Mouse (Mus musculus): Measurements from ENCODE around the gene Amfr.

Amfr gene

GRCm38 (mm10) chr8:94012013-94012951 is at the start of gene Amfr:
Gene Amfr, minus strand, starts transcription at chr8:94012842.
- DNase-seq = peak; percentile 83

- DNase-seq = peak; percentile 55
Observed at GRCm38 (mm10) chr8:94057157-94057854, 44.7 kb upstream of the Amfr start.

DNA sequence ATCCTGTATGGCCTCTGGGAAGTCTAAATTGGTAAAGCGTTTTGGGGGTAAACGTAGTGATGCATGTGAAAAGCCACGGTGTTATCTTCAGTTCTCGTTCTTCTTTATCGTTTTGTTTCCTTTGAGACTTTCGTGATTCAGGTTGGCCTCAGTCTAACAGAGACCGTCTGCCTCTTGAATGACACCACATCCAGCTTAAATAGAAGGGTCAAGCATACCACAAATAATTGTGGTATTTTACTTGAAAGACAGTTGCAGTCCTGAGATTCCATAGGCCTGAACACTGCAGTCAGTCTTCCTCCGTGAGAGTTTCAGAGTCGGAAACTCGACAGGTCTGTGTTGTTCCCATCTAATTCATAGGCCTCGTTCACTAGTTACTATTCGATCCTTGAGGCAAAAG is 40.1 kb upstream of the Amfr start:
- no peak for DNase-seq

GRCm38 (mm10) chr8:94047845-94048244 is 35.2 kb upstream of the Amfr start:
- no peak for DNase-seq

- DNase-seq = no peak
Observed at GRCm38 (mm10) chr8:94037806-94038205, 25.2 kb upstream of the Amfr start.

DNA sequence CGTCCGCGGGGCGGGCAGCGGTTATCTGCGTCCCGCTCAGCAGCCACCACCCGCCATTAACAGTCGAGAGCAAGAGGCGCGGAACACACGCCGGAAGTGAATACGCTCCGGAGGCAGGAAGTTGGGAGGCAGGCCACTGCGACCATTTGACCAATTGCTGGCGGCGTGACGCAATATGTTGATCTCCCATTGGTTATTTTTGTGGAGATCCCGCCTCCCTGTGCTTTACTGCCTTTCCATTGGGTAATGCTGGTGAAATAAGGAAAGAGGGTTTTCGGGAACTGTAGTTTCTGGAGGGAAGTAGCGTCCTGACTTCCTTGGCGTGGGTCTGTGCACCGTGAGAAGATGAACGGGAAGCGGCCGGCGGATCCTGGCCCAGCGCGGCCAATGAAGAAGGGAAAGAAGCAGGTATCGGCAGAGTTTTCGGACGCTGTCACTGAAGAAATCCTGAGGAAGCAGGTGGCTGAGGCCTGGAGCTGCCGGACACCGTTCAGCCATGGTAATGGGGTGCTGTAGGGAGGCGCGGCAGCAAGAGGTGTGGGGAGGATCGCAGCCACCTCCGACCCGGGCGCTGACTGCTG is 24.4 kb upstream of the Amfr start, which contains the start of the genes Nudt21 and Ogfod1:
TSS of gene Nudt21 (minus strand) at position 88 of the 581 bp plus-strand sequence.
TSS of gene Ogfod1 (plus strand) at position 255 of the 581 bp plus-strand sequence.
- DNase-seq = peak; percentile 95

- peak; percentile 85 for DNase-seq
Observed at GRCm38 (mm10) chr8:94036541-94036940, 23.9 kb upstream of the Amfr start.

- no peak for DNase-seq
Observed at GRCm38 (mm10) chr8:94035200-94035599, 22.6 kb upstream of the Amfr start.

- DNase-seq = no peak
Observed at GRCm38 (mm10) chr8:94033601-94034000, 21.0 kb upstream of the Amfr start.

GRCm38 (mm10) chr8:94029701-94030100 is 17.1 kb upstream of the Amfr start:
- DNase-seq = no peak

GRCm38 (mm10) chr8:94023916-94024315 is 11.3 kb upstream of the Amfr start:
- no peak for DNase-seq

DNA sequence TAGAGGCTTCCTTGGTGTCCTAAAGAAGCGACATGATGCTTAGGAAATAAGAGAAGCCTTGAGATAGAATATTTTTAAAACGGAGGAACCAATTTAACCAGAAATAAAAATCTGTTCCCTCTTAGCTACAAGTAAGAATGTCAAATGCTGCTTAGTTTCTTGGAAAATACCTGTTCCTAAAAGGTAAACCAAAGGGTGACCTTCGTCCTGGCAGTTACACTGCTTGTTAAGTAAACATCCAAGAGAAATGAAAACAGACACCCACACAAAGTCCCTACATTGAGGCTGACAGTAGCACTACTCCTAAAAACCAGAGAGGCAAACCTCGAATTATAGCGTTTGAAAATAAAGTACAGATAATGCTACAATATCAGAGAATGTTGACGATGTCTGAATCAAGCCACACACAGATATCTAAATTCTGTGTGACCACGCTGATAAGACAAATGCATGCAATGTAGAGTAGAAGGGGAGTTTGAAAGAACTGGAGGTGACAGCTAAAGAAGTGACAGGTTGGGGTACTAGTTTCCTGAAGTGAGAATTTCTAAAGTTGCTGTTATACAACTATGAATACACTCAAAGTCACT is 477 bp upstream of the Amfr start:
- DNase-seq = no peak

- peak; percentile 62 for DNase-seq
Observed at GRCm38 (mm10) chr8:94011076-94012012, 1.3 kb downstream of the Amfr start.

- no peak for DNase-seq
Observed at GRCm38 (mm10) chr8:94010101-94010705, 2.4 kb downstream of the Amfr start.

DNA sequence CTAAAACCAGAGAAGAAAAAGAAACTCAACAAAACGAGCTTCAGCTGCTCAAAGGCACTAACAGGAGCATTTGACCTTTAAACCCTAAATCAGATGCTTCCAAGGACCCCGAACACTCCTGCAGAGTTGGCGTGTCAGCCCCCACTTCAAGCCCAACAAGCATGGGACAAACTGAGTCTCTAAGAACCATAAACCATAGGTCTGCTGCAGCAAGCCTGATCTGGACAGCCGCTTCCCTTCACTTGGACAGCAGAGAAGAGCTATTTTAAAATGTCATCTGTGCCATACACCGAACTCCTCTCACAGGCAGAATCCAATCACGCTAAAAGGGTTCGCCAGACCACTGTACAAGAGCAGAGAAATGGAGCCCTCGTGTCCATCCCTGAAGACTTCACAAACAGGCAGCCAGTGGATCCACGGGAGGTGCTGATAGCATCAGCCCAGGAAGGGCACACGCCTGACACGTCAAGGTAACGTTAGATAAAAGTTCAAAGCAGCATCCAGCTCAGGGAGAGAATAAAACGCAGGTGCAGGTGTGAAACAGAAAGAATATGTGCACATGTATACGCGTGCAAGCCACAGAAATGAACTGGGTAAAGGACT is 3.3 kb downstream of the Amfr start:
- DNase-seq = peak; percentile 33

GRCm38 (mm10) chr8:94004139-94004538 is 8.5 kb downstream of the Amfr start:
- no peak for DNase-seq

DNA sequence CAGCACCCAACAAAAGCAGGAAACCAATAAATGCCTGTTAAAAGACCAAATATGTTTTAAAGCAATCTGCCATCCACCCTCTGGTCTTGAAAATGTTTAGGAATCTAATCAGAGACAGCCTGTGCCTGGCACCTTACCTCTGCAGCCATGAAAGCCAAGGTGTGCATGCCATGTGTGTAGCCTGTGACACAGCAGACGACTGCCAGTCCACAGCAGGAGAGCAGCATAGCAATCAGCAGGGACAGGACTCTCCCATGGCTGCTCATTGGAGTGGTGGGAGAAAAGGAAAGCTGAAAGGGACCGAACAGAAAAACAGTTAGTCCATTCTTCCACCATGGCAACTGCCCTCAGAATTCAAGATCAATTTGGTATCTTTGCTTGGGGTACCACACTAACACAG is 13.7 kb downstream of the Amfr start:
- DNase-seq = no peak

DNA sequence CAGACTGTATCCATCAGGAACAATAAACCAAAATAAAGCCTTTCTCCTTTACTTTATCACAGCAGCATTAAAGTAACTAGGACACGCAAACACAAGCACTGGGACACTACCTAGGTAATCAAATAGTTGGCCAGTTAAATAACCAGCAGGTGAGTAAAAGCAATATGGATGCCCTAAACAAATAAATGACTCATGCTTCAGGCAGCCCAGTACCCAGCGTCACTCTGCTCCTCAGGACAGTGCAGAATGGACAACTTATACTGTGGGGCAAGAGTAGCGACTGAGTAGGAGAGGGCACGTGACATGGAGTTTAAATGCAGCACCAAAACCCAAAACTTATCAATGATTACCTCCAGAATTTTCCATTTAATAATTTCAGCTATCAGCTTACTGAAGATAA is 22.9 kb downstream of the Amfr start:
- no peak for DNase-seq

DNA sequence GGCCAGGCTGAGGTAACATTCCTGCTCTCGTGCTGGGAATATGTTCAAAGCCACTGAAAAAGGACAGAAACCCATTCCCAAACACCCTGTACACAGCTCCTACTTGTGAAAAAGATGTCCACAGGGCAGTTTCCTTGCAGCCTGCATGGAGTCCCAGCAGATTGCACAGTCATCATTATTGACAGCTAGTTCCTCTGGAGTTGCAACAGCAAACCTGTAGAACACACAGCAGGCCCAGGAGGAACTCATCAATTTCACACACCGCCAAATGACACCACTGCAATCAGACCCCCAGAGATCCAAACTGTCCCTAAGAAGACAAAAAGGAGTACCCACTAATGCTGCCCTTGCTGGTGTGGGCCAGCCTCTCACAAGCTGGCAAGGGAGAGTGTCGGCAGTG is 27.9 kb downstream of the Amfr start:
- DNase-seq = no peak

GRCm38 (mm10) chr8:93983827-93984226 is 28.8 kb downstream of the Amfr start:
- DNase-seq = no peak

DNA sequence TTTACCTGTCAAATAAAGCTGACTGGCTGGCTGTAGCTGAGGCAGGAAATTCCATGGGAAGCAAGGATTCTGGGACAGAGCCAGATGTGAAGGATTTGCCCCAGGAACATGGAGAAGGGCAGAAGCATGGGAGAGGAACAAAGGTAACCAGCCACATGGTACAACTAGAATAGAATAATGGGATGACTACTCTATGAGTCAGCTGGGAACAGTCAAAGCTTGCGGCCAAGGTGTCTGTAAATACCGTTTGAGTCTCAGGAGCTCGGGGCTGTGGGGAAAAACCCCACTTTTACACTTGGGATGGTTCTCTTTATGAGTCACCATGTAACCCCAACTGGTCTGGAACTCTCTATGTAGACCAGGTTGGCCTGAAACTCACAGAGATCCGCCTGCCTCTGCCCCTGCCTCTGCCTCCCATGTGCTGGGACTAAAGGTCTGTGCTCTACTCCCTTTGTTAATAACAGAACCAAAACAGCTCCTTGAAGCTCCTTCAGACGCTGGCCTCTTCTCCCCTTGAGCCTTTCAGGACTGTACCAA is 30.9 kb downstream of the Amfr start:
- no peak for DNase-seq

Measured in liver (tissue).